Mouse (Mus musculus) thymus, postnatal 4 days (tissue): Measurements from ENCODE around the gene Vps18.

Source experiments
- DNase-seq: peaks from one replicate; pipeline ENCODE4 v3.0.0; 2021

Gene Vps18

DNA sequence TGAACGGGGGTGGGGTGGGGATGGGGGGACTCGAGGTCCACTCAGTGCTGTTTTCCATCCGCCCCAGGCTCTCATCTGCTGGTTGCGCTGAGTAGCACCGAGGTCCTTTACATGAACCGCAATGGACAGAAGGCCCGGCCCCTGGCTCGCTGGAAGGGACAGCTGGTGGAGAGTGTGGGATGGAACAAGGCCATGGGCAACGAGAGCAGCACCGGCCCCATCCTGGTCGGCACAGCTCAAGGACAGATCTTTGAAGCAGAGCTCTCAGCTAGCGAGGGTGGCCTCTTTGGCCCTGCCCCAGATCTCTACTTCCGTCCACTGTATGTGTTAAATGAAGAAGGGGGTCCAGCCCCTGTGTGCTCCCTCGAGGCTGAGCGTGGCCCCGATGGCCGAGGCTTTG lies 4.3 kb downstream of the Vps18 start:
- DNase-seq, result no peak

DNA sequence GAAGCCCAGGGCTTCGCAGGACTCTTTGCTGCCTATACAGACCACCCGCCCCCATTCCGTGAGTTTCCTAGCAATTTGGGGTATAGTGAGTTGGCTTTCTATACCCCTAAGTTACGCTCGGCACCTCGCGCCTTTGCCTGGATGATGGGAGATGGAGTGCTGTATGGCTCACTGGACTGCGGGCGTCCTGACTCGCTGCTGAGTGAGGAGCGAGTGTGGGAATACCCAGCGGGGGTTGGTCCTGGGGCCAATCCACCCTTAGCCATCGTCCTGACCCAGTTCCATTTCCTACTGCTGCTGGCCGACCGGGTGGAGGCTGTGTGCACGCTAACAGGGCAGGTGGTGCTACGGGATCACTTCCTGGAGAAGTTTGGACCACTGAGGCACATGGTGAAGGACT lies 4.8 kb downstream of the Vps18 start:
- DNase-seq, result no peak

DNA sequence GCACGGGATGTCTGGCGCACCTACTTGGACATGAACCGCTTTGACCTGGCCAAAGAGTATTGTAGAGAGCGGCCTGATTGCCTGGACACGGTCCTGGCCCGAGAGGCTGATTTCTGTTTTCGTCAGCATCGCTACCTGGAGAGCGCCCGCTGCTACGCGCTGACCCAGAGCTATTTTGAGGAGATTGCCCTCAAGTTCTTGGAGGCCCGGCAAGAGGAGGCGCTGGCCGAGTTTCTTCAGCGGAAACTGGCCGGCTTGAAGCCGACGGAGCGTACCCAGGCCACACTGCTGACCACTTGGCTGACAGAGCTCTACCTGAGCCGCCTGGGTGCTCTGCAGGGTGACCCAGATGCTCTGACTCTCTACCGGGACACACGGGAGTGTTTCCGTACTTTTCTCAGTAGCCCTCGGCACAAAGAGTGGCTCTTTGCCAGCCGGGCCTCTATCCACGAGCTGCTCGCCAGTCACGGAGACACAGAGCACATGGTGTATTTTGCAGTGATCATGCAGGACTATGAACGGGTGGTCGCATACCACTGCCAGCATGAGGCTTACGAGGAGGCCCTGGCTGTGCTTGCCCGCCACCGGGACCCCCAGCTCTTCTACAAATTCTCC lies 5.3 kb downstream of the Vps18 start:
- no peak for DNase-seq

DNA sequence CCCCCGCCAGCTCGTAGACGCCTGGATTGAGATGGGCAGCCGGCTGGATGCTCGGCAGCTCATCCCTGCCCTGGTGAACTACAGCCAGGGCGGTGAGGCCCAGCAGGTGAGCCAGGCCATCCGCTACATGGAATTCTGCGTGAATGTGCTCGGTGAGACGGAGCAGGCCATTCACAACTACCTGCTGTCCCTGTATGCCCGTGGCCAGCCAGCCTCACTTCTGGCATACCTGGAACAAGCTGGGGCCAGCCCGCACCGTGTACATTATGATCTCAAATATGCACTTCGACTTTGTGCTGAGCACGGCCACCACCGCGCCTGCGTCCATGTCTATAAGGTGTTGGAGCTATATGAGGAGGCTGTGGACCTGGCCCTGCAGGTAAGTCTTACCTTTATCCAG lies 5.9 kb downstream of the Vps18 start:
- DNase-seq, result no peak

GRCm38 (mm10) chr2:119296756-119297155 lies 8.2 kb downstream of the Vps18 start:
- no peak for DNase-seq

DNA sequence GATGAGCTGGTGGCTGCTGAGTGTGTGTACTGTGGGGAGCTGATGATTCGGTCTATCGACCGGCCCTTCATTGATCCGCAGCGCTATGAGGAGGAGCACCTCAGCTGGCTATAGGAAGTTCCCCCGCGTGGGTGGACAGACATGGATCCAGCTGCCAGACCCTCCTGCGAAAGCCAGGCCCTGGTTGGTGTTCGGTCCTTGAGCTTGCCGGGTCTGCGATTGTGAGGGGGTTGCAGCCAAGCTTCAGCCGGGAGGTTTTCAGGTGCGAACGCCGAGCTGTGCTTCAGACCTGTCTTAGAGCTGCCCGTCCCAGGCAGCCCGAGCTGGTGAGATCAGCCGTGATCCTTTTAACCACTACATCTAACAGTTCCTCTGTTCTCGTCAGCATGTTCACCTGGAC lies 9.0 kb downstream of the Vps18 start:
- DNase-seq, result no peak

DNA sequence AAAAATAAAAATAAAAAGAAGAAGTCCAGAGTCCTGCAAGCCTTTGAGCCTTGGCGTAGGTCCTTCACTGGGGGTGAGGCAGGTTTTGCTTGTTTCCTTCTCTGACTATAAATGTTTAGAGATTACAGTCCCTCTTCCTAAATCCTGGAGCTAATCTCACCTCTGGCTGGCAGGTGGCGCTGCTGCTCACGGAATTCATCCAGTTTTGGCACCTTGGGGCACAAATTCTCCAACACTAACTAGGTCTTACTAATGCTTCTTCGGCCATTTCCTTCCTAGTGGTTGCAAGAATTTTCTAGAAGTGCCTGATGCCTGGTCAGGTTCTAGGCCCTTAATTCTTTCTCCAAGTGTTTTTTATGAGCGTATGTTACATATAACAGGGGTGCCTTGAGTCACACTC lies 9.8 kb downstream of the Vps18 start:
- peak; percentile 83 for DNase-seq

DNA sequence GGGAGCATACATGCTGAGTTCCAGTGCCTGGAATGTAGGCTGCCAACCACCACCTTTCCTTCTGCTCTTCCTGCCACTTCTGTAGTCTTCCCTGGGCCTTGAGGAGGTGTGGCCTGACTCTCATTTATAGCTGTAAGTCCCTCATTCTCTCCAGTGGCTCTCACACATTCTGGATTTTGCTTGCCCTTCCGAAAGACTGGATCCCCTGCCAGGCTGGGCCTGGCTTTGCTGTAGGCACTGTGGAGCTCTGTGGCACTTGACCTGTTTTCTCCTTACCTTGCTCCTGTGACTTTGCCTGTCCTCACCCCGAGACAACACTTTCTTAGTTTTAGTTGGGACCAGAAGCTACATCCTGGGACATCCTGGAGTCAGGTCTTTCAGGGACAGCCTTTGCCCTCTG lies 10.3 kb downstream of the Vps18 start:
- DNase-seq, result no peak

DNA sequence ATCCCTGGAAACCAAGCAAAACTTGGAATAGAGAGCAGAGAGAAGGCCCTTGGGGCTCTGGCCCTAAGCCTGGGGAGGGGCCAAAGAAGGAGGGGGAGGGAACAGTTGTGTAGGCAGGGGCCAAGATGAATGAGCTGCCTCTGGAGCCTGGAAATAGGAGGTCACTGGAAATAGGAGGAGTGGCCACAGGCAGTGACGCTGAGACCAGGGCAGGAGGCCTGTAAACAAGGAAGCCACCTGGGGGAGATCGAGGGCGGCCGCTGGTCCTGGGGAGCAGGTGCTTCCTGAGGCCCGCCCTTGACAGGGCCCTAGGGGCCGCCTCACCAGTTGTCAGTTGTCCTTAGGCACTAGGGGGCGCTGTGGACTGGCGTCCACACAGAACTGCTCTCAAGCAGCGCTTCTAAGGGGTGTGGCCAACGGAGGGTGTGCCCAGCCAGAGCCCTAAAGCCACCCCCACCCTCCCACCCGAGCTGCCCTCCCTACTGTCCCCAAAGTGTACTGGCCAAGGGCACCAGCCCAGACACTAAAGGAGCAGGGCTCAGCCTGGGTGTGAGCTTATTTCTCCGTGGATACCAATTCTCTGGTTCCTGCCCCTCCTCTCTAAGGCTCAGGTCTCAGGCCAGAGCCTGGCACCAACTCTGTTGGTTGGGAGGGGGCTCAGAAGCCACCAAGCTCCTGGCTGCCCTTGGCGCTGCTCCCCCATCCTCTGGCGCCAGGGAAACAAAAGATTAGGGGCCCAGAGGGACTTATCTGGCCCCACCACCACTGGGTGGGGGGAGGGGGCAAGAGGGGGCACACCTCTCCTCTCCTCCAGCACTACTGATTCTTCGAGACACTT lies 11.7 kb downstream of the Vps18 start:
- peak; percentile 94 for DNase-seq

DNA sequence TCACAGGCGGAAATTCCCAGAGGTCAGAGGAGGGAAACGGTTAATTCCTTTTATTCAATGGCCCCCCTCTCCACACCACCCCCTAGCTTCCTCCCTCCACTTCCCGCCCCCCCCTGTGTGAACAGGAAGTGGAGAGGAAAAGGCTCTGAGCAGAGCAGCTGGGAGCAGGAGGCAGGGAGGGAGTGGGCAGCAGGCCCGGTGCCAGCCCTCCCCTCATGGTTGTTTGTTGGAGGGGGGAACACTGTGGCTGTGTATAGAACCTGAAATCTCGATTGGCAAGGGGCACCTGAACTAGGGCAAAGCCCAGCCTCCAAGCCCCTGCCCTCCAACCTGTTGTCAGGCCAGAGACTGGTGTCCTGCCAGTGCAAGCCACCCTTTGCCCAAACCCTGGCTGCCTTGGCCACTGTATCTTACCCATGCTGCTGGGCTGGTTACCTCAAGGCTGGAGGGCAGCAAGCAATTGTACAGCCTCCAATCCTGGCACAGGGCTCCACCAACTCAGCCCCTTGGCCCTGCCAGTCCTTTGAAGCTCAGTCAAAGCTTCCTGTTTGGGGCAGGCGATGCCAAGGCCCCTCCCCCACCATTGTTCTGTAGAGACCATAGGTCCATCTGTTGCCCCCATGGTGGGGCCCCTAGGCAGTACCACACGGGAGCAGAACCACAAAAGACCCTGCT lies 12.4 kb downstream of the Vps18 start:
- peak; percentile 74 for DNase-seq

DNA sequence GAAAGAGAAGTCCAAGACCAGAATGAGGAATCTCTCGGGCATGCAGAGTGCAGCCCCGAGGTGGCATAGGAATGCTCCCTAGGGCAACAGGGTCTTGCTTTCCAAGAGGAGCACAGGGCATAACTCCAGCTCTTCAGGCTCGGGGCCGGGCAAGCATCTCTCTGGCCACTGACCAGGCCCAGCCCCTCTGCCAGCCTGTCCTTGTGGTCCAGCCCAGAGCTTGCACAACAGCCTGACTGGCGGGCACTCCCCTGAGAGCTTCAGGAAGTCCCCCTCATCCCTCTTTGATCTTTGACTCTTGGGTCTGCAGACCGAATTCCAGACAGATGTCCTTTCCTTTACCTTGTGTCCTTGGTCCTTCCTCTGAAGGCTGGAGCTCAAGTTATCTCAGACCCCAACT lies 14.3 kb downstream of the Vps18 start:
- DNase-seq, result no peak

- no peak for DNase-seq
These were observed 15.9 kb downstream of the Vps18 start for GRCm38 (mm10) chr2:119304391-119304790.

DNA sequence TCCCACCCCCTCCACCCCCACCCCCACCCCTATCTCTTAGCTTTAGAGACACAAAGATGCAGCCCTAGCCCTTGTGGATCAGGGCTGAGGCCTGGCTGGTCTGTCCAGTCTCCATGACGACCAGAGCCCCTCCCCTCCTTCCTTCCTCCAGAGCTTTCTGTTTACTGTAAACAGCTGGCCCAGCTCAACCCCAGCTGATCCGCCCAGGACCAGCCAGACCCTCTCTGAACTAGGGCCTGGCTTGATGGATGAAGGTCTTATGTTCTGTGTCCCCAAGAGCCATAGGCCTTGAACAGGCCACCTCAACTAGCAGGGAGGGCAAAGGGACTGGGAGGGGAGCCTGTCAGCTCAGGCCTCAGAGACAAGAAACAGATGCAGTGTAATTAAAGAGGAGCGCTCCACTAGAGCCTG lies 16.3 kb downstream of the Vps18 start:
- DNase-seq, result no peak

GRCm38 (mm10) chr2:119311544-119311943 lies 23.0 kb downstream of the Vps18 start:
- DNase-seq, result no peak

GRCm38 (mm10) chr2:119312380-119312958 lies 23.9 kb downstream of the Vps18 start:
- DNase-seq, result no peak

GRCm38 (mm10) chr2:119313780-119314479 lies 25.4 kb downstream of the Vps18 start:
- no peak for DNase-seq

DNA sequence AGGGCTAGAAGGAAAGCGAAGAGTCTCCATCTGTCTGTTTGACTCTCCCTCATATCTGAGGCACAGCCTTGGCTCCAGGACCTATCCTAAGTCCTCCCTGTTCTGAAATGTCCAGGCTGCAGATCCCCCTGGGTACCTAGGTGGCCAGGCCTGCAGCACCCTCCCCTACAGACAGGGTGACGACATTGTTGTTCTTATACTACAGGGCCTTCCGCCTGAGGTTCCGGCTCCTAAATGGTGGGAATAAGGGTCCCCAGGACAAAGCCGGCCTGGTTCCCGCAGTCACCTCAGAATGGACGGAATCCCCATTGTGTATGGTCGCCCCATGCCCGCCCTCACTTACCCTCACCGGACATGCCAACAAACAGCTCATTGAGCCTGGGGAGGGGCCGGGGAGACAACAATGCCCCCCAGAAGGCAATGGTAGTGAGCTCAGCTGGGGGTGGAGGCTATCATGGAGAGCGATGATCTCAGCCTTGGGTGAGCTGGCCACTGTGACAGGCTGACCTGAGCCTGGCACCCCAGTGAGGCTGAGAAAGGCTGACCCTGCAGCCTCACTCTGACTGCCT lies 26.3 kb downstream of the Vps18 start:
- no peak for DNase-seq

DNA sequence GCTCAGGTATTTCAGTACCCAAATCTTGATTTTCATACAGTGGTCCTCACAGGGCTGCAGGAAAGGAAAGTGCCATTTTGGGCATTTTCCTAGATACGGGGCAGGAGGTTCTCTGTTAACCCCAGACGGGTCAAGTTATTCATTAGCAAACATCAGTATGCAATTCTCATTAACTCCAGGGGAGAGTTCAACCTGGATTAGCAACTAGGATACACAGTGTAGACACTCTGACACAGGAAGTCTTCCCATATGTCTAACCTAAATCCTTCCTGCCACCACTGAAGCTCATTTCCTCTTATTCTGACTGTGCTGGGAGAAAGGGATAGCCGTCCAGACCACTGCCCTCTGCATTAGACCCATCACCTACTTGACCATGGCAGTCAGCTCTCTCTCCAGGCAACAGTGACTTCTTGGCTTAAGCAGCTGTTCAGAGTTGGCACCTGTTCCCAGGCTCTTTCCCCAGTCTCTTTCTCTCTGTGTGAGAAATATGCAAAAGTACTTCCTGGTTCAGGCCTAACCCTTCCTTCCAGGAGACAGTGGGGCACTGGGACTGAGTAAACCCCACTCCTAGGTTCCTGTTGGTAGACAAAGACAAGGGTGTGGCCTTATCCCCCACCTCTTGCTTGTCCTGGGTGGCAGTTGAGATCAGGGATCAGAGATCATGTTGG lies 29.6 kb downstream of the Vps18 start:
- DNase-seq, result no peak

GRCm38 (mm10) chr2:119320571-119320970 lies 32.0 kb downstream of the Vps18 start:
- DNase-seq, result no peak

- DNase-seq, result peak; percentile 50
These were observed 33.4 kb downstream of the Vps18 start for GRCm38 (mm10) chr2:119321771-119322586.
